Mouse (Mus musculus): ENCODE results near the gene RPS10-NUDT3.

GRCm38 (mm10) chr17:27650586-27650985 lies 15.6 kb upstream of the RPS10-NUDT3 start:
- TF ChIP-seq CTCF (IDR thresholded peaks at IDR 0.05; ENCODE audit: borderline replicate concordance, extremely low read depth, insufficient read depth, insufficient read length): no peak
- no peak for TF ChIP-seq POLR2A (IDR thresholded peaks at IDR 0.05; ENCODE audit: borderline replicate concordance, extremely low read depth, insufficient read depth, insufficient read length, poor library complexity, severe bottlenecking)
